Mouse (Mus musculus) olfactory bulb, adult 2 months (tissue): Measurements from ENCODE around the gene Slc25a4.

ENCODE experiments used
- CTCF ChIP-seq: fragments of 200-500 bp; IDR thresholded peaks from 2 replicates; pipeline ENCODE4 v1.5.1; 2012; ENCODE audit warnings: low read depth, mild to moderate bottlenecking, low read length, moderate library complexity; ENCODE audit not compliant: insufficient read depth
- POLR2A ChIP-seq: fragments of 200-500 bp; IDR thresholded peaks from 2 replicates; pipeline ENCODE4 v1.6.1; 2012; ENCODE audit warnings: mild to moderate bottlenecking, low read depth, low read length, moderate library complexity; ENCODE audit not compliant: insufficient read depth

DNA sequence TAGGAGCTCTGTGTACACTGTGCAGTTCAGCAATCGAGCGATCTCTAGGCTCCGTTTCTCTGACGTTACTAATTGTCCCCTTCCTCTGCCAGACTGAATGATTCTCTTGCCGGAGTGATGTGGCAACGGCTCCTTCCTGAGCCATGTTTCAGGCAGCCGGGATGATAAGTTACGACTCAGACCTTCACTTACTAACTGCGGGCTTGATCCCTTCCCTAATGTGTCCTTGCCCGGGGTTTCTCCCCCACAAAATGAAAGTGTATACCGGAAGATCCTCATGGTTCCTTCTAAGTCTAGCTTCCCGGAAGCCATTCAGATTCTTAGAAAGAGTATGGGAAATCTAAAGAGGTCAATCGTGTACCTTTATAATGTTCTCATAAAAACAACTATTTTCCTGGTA, 41.4 kb upstream of the Slc25a4 start:
- TF ChIP-seq CTCF (no peak), POLR2A (no peak)
